Mouse (Mus musculus) midbrain, embryonic 14.5 days (tissue): ENCODE measurements around the gene Zfp113. TPM values are rescaled to one million over a fixed set of nuclear protein-coding genes. Genes with fewer than 3 reads are reported as not detected.
"Not testable (repeated sequence)": the region's sequence is repeated elsewhere in the genome, so short reads cannot be mapped to it uniquely, and the experiment has no call there.

Experiments
- ATAC-seq: fragments of 200-750 bp; cut with Nextera tagmentation; 2 replicates; pipeline ENCODE4 v1.8.0; 2017; ENCODE audit warnings: moderate number of reproducible peaks, moderate library complexity; ENCODE audit not compliant: low FRiP score, low TSS enrichment
- DNase-seq: peaks from one replicate; pipeline ENCODE4 v3.0.0-alpha.2; 2015
- H3K27ac ChIP-seq: fragments of 300-500 bp; sonication (generic); replicated peaks from 2 replicates; pipeline ENCODE4 v1.5.1; 2014; ENCODE audit warnings: mild to moderate bottlenecking, low read depth, low read length, moderate library complexity
- H3K27me3 ChIP-seq: fragments of 300-500 bp; sonication (generic); 2 replicates; pipeline ENCODE4 v1.6.1; 2014; ENCODE audit warnings: low read length, control low read depth, mixed read lengths; ENCODE audit not compliant: control insufficient read depth, insufficient read depth
- H3K36me3 ChIP-seq: fragments of 300-500 bp; sonication (generic); 2 replicates; pipeline ENCODE4 v1.6.1; 2014; ENCODE audit warnings: low read length, control low read depth; ENCODE audit not compliant: control insufficient read depth, insufficient read depth
- H3K4me1 ChIP-seq: fragments of 300-500 bp; sonication (generic); 2 replicates; pipeline ENCODE4 v1.6.1; 2014; ENCODE audit warnings: mild to moderate bottlenecking, antibody characterized with exemption, low read length, control low read depth; ENCODE audit not compliant: control insufficient read depth, insufficient read depth
- H3K4me2 ChIP-seq: fragments of 300-500 bp; sonication (generic); 2 replicates; pipeline ENCODE4 v1.6.1; 2014; ENCODE audit warnings: mild to moderate bottlenecking, low read length, moderate library complexity
- H3K4me3 ChIP-seq: fragments of 300-500 bp; sonication (generic); replicated peaks from 2 replicates; pipeline ENCODE4 v1.5.1; 2014; ENCODE audit warnings: low read depth, low read length
- H3K9ac ChIP-seq: fragments of 300-500 bp; sonication (generic); replicated peaks from 2 replicates; pipeline ENCODE4 v1.6.1; 2014; ENCODE audit warnings: mild to moderate bottlenecking, low read length, moderate library complexity
- H3K9me3 ChIP-seq: fragments of 300-500 bp; sonication (generic); 2 replicates; pipeline ENCODE4 v1.6.1; 2016; ENCODE audit warnings: low read length, control low read depth, mixed read lengths; ENCODE audit not compliant: control insufficient read depth
- WGBS: fragments of 180-500 bp; shearing (Covaris S2); extraction: QIAGEN DNeasy Blood & Tissue Kit; methylation state at CpG from one replicate; pipeline ENCODE4 v1.1.7; 2014; 5-methylcytosine and 5-hydroxymethylcytosine counted together
- microRNA counts: library from miRNA; unstranded; fragments of <30 nt; microRNA quantifications from one replicate; lab custom pipeline; 2016
- microRNA-seq: library from miRNA; unstranded; fragments of <30 nt; microRNA quantifications from one replicate; pipeline ENCODE4, GENCODE M21; 2016
- polyA plus RNA-seq: library from polyadenylated mRNA; unstranded; fragments of >200 nt; fragmentation: Nextera tagmentation; extraction: Ambion mirVana; gene quantifications from 2 replicates; pipeline ENCODE4 v1.2.1, GENCODE M21; 2014

The Zfp113 gene
- polyA plus RNA-seq, 1 experiment from 2014 or later, result 27.8 TPM

- not testable (repeated sequence) for H3K9ac ChIP-seq, H3K9me3 ChIP-seq, H3K27me3 ChIP-seq, H3K4me1 ChIP-seq, H3K4me2 ChIP-seq, DNase-seq, H3K27ac ChIP-seq, H3K4me3 ChIP-seq, ATAC-seq
- H3K36me3 ChIP-seq, result peaks cover 13% of the 10 kb centered on the region
- 67% methylated on average over 4 of the region's 4 CpGs for WGBS
Observed at GRCm38 (mm10) chr5:138109847-138110396, 45.6 kb downstream of the Zfp113 start.

DNA sequence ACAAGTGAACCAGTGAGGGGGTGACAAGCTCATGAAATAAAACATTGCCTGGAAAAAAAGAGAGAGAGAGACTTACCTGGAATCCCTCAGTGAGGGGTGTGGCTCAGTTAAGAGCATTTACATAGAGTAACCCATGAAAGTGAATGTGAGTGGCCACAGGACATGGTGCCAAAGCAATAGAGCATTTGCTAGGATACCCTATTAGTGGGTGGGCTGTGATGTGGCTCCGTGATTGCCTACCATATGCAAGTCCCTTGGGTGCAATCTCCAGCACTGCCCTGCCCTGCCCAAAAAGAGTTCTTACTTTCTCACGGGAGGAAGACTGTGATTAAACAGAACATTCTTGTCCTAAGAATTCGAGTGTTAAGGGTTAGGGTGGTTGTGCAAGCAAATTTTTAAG, 48.4 kb downstream of the Zfp113 start:
- no peak overlapping the region for H3K4me3 ChIP-seq
- H3K27me3 ChIP-seq, result no peaks in the 10 kb centered on the region
- H3K27ac ChIP-seq, result no peak overlapping the region
- H3K9me3 ChIP-seq, result no peaks in the 10 kb centered on the region
- 71% methylated on average over 3 of the region's 3 CpGs for WGBS
- H3K36me3 ChIP-seq, result peaks cover 41% of the 10 kb centered on the region
- H3K9ac ChIP-seq, result no peak overlapping the region
- DNase-seq (no peak), ATAC-seq (no peak)
- no peak overlapping the region for H3K4me2 ChIP-seq
- H3K4me1 ChIP-seq, result no peaks in the 10 kb centered on the region

- ATAC-seq, result no peak
- H3K4me3 ChIP-seq, result no peak overlapping the region
- no peak overlapping the region for H3K27ac ChIP-seq
- no peak overlapping the region for H3K9ac ChIP-seq
- no peak overlapping the region for H3K4me2 ChIP-seq
- H3K4me1 ChIP-seq, result no peaks in the 10 kb centered on the region
- 93% methylated on average over 2 of the region's 2 CpGs for WGBS
- H3K27me3 ChIP-seq, result no peaks in the 10 kb centered on the region
- H3K36me3 ChIP-seq, result peaks cover 63% of the 10 kb centered on the region
- H3K9me3 ChIP-seq, result no peaks in the 10 kb centered on the region
- DNase-seq, result no peak
Observed at GRCm38 (mm10) chr5:138104976-138105375, 50.6 kb downstream of the Zfp113 start.

DNA sequence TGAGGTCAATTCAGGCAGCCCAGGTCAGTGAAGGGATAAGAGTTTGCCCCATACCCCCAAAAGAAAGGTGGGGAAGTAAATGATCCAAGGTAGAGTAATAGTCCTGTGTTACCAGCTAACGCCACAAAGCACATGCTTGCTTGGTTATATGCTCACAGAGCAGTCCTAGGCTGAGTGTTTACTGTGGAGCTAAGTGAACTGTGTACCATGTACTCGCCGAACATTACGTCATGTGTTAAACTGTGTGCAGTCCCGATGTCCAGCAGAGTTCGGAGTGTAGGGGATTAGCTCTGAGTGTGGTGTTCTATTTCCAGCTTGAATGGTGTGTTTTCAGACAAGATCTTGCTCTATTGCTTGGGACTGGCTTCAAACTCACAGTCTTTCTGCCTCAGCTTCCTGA, 61.1 kb downstream of the Zfp113 start:
- H3K27me3 ChIP-seq, result no peaks in the 10 kb centered on the region
- WGBS, result 97% methylated on average over 6 of the region's 6 CpGs
- DNase-seq (no peak), ATAC-seq (no peak)
- H3K4me3 ChIP-seq, result no peak overlapping the region
- no peak overlapping the region for H3K9ac ChIP-seq
- no peaks in the 10 kb centered on the region for H3K4me1 ChIP-seq
- H3K27ac ChIP-seq, result no peak overlapping the region
- H3K4me2 ChIP-seq, result no peak overlapping the region
- peaks cover 69% of the 10 kb centered on the region for H3K36me3 ChIP-seq
- H3K9me3 ChIP-seq, result no peaks in the 10 kb centered on the region

- no peak overlapping the region for H3K4me2 ChIP-seq
- 96% methylated on average over 4 of the region's 4 CpGs for WGBS
- H3K27me3 ChIP-seq, result no peaks in the 10 kb centered on the region
- 0 out of 2 replicates have a peak, but pooled peaks cover 3% of the 10 kb centered on the region for H3K4me1 ChIP-seq
- no peak for DNase-seq
- no peaks in the 10 kb centered on the region for H3K9me3 ChIP-seq
- H3K9ac ChIP-seq, result no peak overlapping the region
- peaks cover 64% of the 10 kb centered on the region for H3K36me3 ChIP-seq
- no peak for ATAC-seq
- no peak overlapping the region for H3K27ac ChIP-seq
- no peak overlapping the region for H3K4me3 ChIP-seq
Observed at GRCm38 (mm10) chr5:138092771-138093170, 62.8 kb downstream of the Zfp113 start.

GRCm38 (mm10) chr5:138090737-138091136, 64.8 kb downstream of the Zfp113 start:
- Histone ChIP-seq H3K36me3 (peaks cover 45% of the 10 kb centered on the region), H3K4me3 (no peak overlapping the region), H3K27me3 (no peaks in the 10 kb centered on the region), H3K4me2 (no peak overlapping the region), H3K27ac (no peak overlapping the region), H3K4me1 (peaks cover 23% of the 10 kb centered on the region), H3K9me3 (no peaks in the 10 kb centered on the region), H3K9ac (no peak overlapping the region)
- no peak for ATAC-seq
- whole genome bisulfite sequencing, result 92% methylated on average over 5 of the region's 5 CpGs
- no peak for DNase-seq

- 86% methylated on average over 3 of the region's 3 CpGs for WGBS
- no peaks in the 10 kb centered on the region for H3K27me3 ChIP-seq
- H3K4me2 ChIP-seq, result no peak overlapping the region
Observed at GRCm38 (mm10) chr5:138090271-138090670, 65.3 kb downstream of the Zfp113 start.

More at GRCm38 (mm10) chr5:138090271-138090670, 65.3 kb downstream of the Zfp113 start:
- Histone ChIP-seq H3K36me3 (peaks cover 41% of the 10 kb centered on the region), H3K9me3 (no peaks in the 10 kb centered on the region), H3K27ac (no peak overlapping the region), H3K4me1 (peaks cover 23% of the 10 kb centered on the region), H3K4me3 (no peak overlapping the region), H3K9ac (no peak overlapping the region)
- ATAC-seq (no peak), DNase-seq (peak; percentile 32)

MicroRNA genes within 50 kb of the gene (microRNA counts, 519-probe panel; counts per million panel counts)
- microRNA mmu-miR-106b (lab: Ali Mortazavi, UCI), result 6,789 counts per million, percentile 85 among the panel's probes with 10 or more counts
- 6,992 counts per million, percentile 89 among the panel's probes with 10 or more counts for microRNA mmu-miR-25 (lab: Ali Mortazavi, UCI)
- microRNA mmu-miR-93 (lab: Ali Mortazavi, UCI), result 6,540 counts per million, percentile 83 among the panel's probes with 10 or more counts

Small RNA genes within 50 kb of the gene (microRNA-seq; reads per million reads assigned to microRNA genes)
- gene Mir106b (12,661 reads per million, percentile 97 among the genes with 10 or more reads in this experiment), gene Mir25 (635 reads per million, percentile 76 among the genes with 10 or more reads in this experiment), gene Mir93 (13,268 reads per million, percentile 97 among the genes with 10 or more reads in this experiment)

Other genes starting within 250 kb of the Zfp113 start
- gene Cyp3a13, start 234.1 kb downstream of the Zfp113 start, polyA plus RNA-seq, result not detected in 2 replicates
- 0.13 and 0.43 TPM in 2 replicates for gene Gjc3, start 192.6 kb downstream of the Zfp113 start, polyA plus RNA-seq
- not detected in 2 replicates for gene Azgp1, start 174.2 kb downstream of the Zfp113 start, polyA plus RNA-seq
- gene Smok3a, start 134.5 kb downstream of the Zfp113 start, polyA plus RNA-seq, result not detected in 2 replicates
- gene Smok3b, start 134.3 kb downstream of the Zfp113 start, polyA plus RNA-seq, result not detected in 2 replicates
- not detected in 2 replicates for gene Smok3c, start 102.5 kb downstream of the Zfp113 start, polyA plus RNA-seq
- gene Zkscan1, start 70.7 kb downstream of the Zfp113 start, polyA plus RNA-seq, result 28.8 and 42.3 TPM in 2 replicates
- gene Zscan21, start 38.8 kb downstream of the Zfp113 start, polyA plus RNA-seq, result 94.0 and 113 TPM in 2 replicates
- gene Cops6, start 5.3 kb upstream of the Zfp113 start, polyA plus RNA-seq, result 241 and 270 TPM in 2 replicates
- gene Ap4m1, start 16.3 kb upstream of the Zfp113 start, polyA plus RNA-seq, result 16.8 and 19.9 TPM in 2 replicates
- gene Mcm7, start 16.7 kb upstream of the Zfp113 start, polyA plus RNA-seq, result 81.9 and 117 TPM in 2 replicates
- 68.7 and 93.5 TPM in 2 replicates for gene Taf6, start 31.7 kb upstream of the Zfp113 start, polyA plus RNA-seq
- gene Cnpy4, start 31.7 kb upstream of the Zfp113 start, polyA plus RNA-seq, result 24.3 and 32.0 TPM in 2 replicates
- 12.6 and 18.0 TPM in 2 replicates for gene Mblac1, start 38.6 kb upstream of the Zfp113 start, polyA plus RNA-seq
- gene Nxpe5, start 70.2 kb upstream of the Zfp113 start, polyA plus RNA-seq, result not detected in 2 replicates
- 71.5 and 90.0 TPM in 2 replicates for gene Lamtor4, start 99.7 kb upstream of the Zfp113 start, polyA plus RNA-seq
- 15.0 and 20.2 TPM in 2 replicates for gene BC037034, start 108.3 kb upstream of the Zfp113 start, polyA plus RNA-seq
- 1.4 and 2.0 TPM in 2 replicates for gene Gal3st4, start 117.1 kb upstream of the Zfp113 start, polyA plus RNA-seq
- gene Gm43720, start 124.2 kb upstream of the Zfp113 start, polyA plus RNA-seq, result 0.19 TPM in 1 of 2 replicates, not detected in the other
- gene Gpc2, start 124.3 kb upstream of the Zfp113 start, polyA plus RNA-seq, result 37.3 and 59.5 TPM in 2 replicates
- gene Stag3, start 124.5 kb upstream of the Zfp113 start, polyA plus RNA-seq, result 4.4 and 9.3 TPM in 2 replicates
- gene Pvrig, start 186.2 kb upstream of the Zfp113 start, polyA plus RNA-seq, result not detected in 2 replicates